Mouse (Mus musculus) central nervous system, embryonic 11.5 days (tissue): ENCODE data around the gene 1700016H13Rik. TPM values are rescaled to one million over a fixed set of nuclear protein-coding genes. Genes with fewer than 3 reads are reported as not detected.

Experiments used
- polyA plus RNA-seq: library from polyadenylated mRNA; depleted of rRNA; stranded (reverse); fragments of >200 nt; gene quantifications from 2 replicates; pipeline ENCODE4 v1.2.3, GENCODE M21; 2012; rRNA removed

1700016H13Rik gene
- polyA plus RNA-seq: 0.20 and 0.26 TPM in 2 replicates

DNA sequence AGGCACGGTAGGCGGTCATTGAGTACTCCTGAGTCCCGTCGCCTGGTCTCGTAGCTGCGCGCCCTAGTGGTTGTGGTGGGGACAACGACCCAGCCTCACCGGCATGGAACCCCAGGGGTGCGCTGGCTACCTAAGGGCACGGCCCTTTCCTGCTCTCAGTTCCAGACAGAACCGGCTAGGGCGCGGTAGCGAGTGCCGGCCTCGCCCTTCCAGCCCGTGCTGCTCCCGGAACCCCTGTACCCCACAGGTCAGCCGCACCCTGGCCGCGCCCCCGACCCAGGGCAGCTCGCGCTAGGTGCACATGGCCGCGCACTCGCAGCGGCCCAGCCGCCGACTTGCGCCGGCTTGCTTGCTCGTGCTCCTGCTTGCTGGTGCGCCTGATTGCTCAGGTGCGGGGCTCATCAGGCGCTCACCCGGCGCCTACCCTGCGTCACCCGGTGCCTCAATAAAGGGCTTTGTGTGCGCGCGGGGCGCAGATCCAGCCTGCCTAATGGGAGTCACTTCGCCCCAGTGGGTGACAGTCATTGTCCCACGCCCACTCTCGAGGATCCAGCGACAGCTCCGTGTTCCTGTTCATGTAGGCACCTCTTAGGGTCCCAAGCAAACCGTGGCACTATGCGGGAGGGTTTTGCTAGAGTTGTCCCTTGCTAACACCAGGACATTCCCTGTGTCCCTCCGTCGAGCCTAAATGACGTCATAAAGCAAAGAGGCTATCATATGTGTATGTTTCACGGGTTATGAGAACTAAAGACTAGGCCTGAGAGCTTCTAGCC lies at the start of gene 1700016H13Rik:
TSS of gene 1700016H13Rik (minus strand) at position 665 of the 773 bp plus-strand sequence.

GRCm38 (mm10) chr5:103691624-103692530 lies 36.1 kb upstream of the 1700016H13Rik start, which contains the start of gene Aff1:
TSS of gene Aff1 (plus strand) at chr5:103692374.

DNA sequence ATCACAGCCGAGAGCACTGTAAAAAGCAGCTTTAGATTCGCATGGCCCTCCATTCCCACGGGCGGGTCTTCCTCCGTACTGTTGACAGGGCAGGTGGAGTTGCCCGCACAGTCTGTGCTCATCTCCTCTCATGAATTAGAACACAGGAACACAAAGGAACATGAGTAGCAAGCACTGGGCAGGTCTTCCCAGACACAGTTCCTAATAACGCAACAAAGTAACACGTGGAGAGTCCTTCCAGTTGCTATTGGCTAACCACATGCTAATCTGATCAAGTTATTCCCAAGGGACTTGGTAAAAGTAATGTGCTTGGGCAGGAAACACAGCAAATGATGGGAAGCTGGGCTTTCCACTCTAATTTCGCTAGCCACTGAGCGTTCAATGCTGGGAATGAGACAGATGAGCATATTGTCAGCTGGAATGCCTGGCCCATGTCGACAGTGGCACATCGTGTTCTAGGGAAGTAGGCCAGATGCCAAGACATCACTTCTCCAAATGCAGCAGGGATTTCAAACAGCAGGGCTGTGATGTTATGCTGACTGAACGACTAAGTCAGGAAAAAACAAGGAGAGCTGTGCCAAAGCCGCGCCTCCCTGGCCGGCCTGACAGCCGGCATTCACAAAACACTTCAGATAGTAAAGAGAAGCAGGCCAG lies 26.6 kb downstream of the 1700016H13Rik start, which contains the start of gene Slc10a6:
TSS of gene Slc10a6 (minus strand) at position 293 of the 654 bp plus-strand sequence.

Other genes with a start within 250 kb of the 1700016H13Rik start
- 23.6 and 24.2 TPM in 2 replicates for gene Ptpn13, start 230.8 kb downstream of the 1700016H13Rik start, polyA plus RNA-seq
- 0.06 TPM in 1 of 2 replicates, not detected in the other for gene Slc10a6, start 26.6 kb downstream of the 1700016H13Rik start, polyA plus RNA-seq
- 2.9 and 4.4 TPM in 2 replicates for gene Aff1, start 36.4 kb upstream of the 1700016H13Rik start, polyA plus RNA-seq